Mouse (Mus musculus) erythroblast, embryonic 14.5 days (primary cell): ENCODE data around the gene Syt6. TPM values are rescaled to one million over a fixed set of nuclear protein-coding genes. Genes with fewer than 3 reads are reported as not detected.

ENCODE experiments used
- H3K27me3 ChIP-seq: 2 replicates; pipeline ENCODE4 v1.6.1; 2012; ENCODE audit warnings: inconsistent platforms; ENCODE audit not compliant: control insufficient read depth
- H3K36me3 ChIP-seq: 2 replicates; pipeline ENCODE4 v1.6.1; 2012; ENCODE audit warnings: mild to moderate bottlenecking, inconsistent platforms; ENCODE audit not compliant: control insufficient read depth
- H3K4me1 ChIP-seq: 2 replicates; pipeline ENCODE4 v1.6.1; 2012; ENCODE audit warnings: inconsistent platforms; ENCODE audit not compliant: control insufficient read depth
- H3K4me3 ChIP-seq: replicated peaks from 2 replicates; pipeline ENCODE3; 2012; ENCODE audit warnings: moderate library complexity, mild to moderate bottlenecking, inconsistent platforms
- H3K9me3 ChIP-seq: 2 replicates; pipeline ENCODE4 v1.6.1; 2012; ENCODE audit warnings: low read length, inconsistent platforms, mixed read lengths; ENCODE audit not compliant: control insufficient read depth
- GATA1 ChIP-seq: IDR thresholded peaks from 2 replicates; pipeline ENCODE4 v1.6.1; 2012; ENCODE audit warnings: low read length, inconsistent platforms, mixed read lengths
- TAL1 ChIP-seq: IDR thresholded peaks from 3 replicates; pipeline ENCODE4 v1.6.1; 2012; ENCODE audit warnings: low read length, inconsistent platforms, mixed read lengths
- polyA plus RNA-seq: library from polyadenylated mRNA; stranded (reverse); fragments of >175 nt; gene quantifications from 2 replicates; pipeline ENCODE4 v1.2.3, GENCODE M21; 2012

Gene Syt6
- polyA plus RNA-seq, 1 experiment = not detected

GRCm38 (mm10) chr3:103593631-103594030 lies 18.6 kb downstream of the Syt6 start:
- Histone ChIP-seq H3K4me1 (no peaks in the 10 kb centered on the region), H3K4me3 (no peak overlapping the region), H3K36me3 (no peaks in the 10 kb centered on the region), H3K9me3 (no peaks in the 10 kb centered on the region), H3K27me3 (no peaks in the 10 kb centered on the region)
- TF ChIP-seq TAL1 (no peak), GATA1 (no peak)

GRCm38 (mm10) chr3:103595271-103595810 lies 20.3 kb downstream of the Syt6 start:
- no peaks in the 10 kb centered on the region for H3K9me3 ChIP-seq
- H3K36me3 ChIP-seq = no peaks in the 10 kb centered on the region
- TF ChIP-seq TAL1 (no peak), GATA1 (no peak)
- H3K4me3 ChIP-seq = no peak overlapping the region
- H3K4me1 ChIP-seq = no peaks in the 10 kb centered on the region
- H3K27me3 ChIP-seq = no peaks in the 10 kb centered on the region

GRCm38 (mm10) chr3:103597586-103597985 lies 22.6 kb downstream of the Syt6 start:
- Histone ChIP-seq H3K4me1 (no peaks in the 10 kb centered on the region), H3K9me3 (no peaks in the 10 kb centered on the region), H3K4me3 (no peak overlapping the region), H3K27me3 (no peaks in the 10 kb centered on the region), H3K36me3 (no peaks in the 10 kb centered on the region)
- TF ChIP-seq GATA1 = no peak
- no peak for TF ChIP-seq TAL1

- TF ChIP-seq GATA1 (no peak), TAL1 (no peak)
- Histone ChIP-seq H3K36me3 (no peaks in the 10 kb centered on the region), H3K27me3 (no peaks in the 10 kb centered on the region), H3K9me3 (no peaks in the 10 kb centered on the region), H3K4me3 (no peak overlapping the region), H3K4me1 (no peaks in the 10 kb centered on the region)
Observed at GRCm38 (mm10) chr3:103601011-103601410, 26.0 kb downstream of the Syt6 start.

GRCm38 (mm10) chr3:103601561-103601960 lies 26.5 kb downstream of the Syt6 start:
- Histone ChIP-seq H3K4me3 (no peak overlapping the region), H3K4me1 (no peaks in the 10 kb centered on the region), H3K27me3 (no peaks in the 10 kb centered on the region), H3K36me3 (no peaks in the 10 kb centered on the region), H3K9me3 (no peaks in the 10 kb centered on the region)
- TF ChIP-seq TAL1 = no peak
- no peak for TF ChIP-seq GATA1

GRCm38 (mm10) chr3:103606045-103606597 lies 31.1 kb downstream of the Syt6 start:
- no peak overlapping the region for H3K4me3 ChIP-seq
- no peak for TF ChIP-seq GATA1
- no peak for TF ChIP-seq TAL1

GRCm38 (mm10) chr3:103606660-103607595 lies 31.9 kb downstream of the Syt6 start:
- Histone ChIP-seq H3K4me1 (no peaks in the 10 kb centered on the region), H3K27me3 (no peaks in the 10 kb centered on the region), H3K9me3 (no peaks in the 10 kb centered on the region), H3K36me3 (no peaks in the 10 kb centered on the region), H3K4me3 (no peak overlapping the region)
- TF ChIP-seq GATA1 = no peak
- TF ChIP-seq TAL1 = no peak

More at GRCm38 (mm10) chr3:103606045-103606597, 31.1 kb downstream of the Syt6 start:
- Histone ChIP-seq H3K36me3 (no peaks in the 10 kb centered on the region), H3K9me3 (no peaks in the 10 kb centered on the region), H3K4me1 (no peaks in the 10 kb centered on the region), H3K27me3 (no peaks in the 10 kb centered on the region)

- TF ChIP-seq GATA1 (no peak), TAL1 (no peak)
- Histone ChIP-seq H3K9me3 (no peaks in the 10 kb centered on the region), H3K27me3 (no peaks in the 10 kb centered on the region; the same call in 1 of the 2 replicates), H3K36me3 (no peaks in the 10 kb centered on the region), H3K4me3 (no peak overlapping the region), H3K4me1 (no peaks in the 10 kb centered on the region)
Observed at GRCm38 (mm10) chr3:103610231-103610630, 35.2 kb downstream of the Syt6 start.

- H3K9me3 ChIP-seq = no peaks in the 10 kb centered on the region
- H3K27me3 ChIP-seq = no peaks in the 10 kb centered on the region; the same call in 1 of the 2 replicates
- TF ChIP-seq TAL1 = no peak
- TF ChIP-seq GATA1 = no peak
- no peaks in the 10 kb centered on the region for H3K4me1 ChIP-seq
- H3K36me3 ChIP-seq = no peaks in the 10 kb centered on the region
- H3K4me3 ChIP-seq = no peak overlapping the region
Observed at GRCm38 (mm10) chr3:103612636-103613355, 37.8 kb downstream of the Syt6 start.
